Mouse (Mus musculus): ENCODE data around the gene Mettl13. TPM values are rescaled to one million over a fixed set of nuclear protein-coding genes. Genes with fewer than 3 reads are reported as not detected.
A peak's percentile ranks its signal among the peaks of the same experiment; 100 is the strongest.

The Mettl13 gene
- 5.3 and 7.6 TPM in 2 replicates for total RNA-seq (2017)

- peak; percentile 99 for ATAC-seq (ENCODE audit: extremely low read depth, insufficient number of reproducible peaks, low FRiP score, poor library complexity, severe bottlenecking)
Observed at GRCm38 (mm10) chr1:162548016-162548916, at the start of gene Mettl13. Gene Mettl13, minus strand, starts transcription at chr1:162548551.

GRCm38 (mm10) chr1:162597379-162598102 is 49.2 kb upstream of the Mettl13 start:
- ATAC-seq (ENCODE audit: extremely low read depth, insufficient number of reproducible peaks, low FRiP score, poor library complexity, severe bottlenecking): no peak

- no peak for ATAC-seq (ENCODE audit: extremely low read depth, insufficient number of reproducible peaks, low FRiP score, poor library complexity, severe bottlenecking)
Observed at GRCm38 (mm10) chr1:162590415-162590997, 42.2 kb upstream of the Mettl13 start.

GRCm38 (mm10) chr1:162589443-162589842 is 41.1 kb upstream of the Mettl13 start:
- no peak for ATAC-seq (ENCODE audit: extremely low read depth, insufficient number of reproducible peaks, low FRiP score, poor library complexity, severe bottlenecking)

GRCm38 (mm10) chr1:162588606-162589005 is 40.3 kb upstream of the Mettl13 start:
- no peak for ATAC-seq (ENCODE audit: extremely low read depth, insufficient number of reproducible peaks, low FRiP score, poor library complexity, severe bottlenecking)

- ATAC-seq (ENCODE audit: extremely low read depth, insufficient number of reproducible peaks, low FRiP score, poor library complexity, severe bottlenecking): no peak
Observed at GRCm38 (mm10) chr1:162586282-162586681, 37.9 kb upstream of the Mettl13 start.

GRCm38 (mm10) chr1:162582884-162583283 is 34.5 kb upstream of the Mettl13 start:
- no peak for ATAC-seq (ENCODE audit: extremely low read depth, insufficient number of reproducible peaks, low FRiP score, poor library complexity, severe bottlenecking)

- no peak for ATAC-seq (ENCODE audit: extremely low read depth, insufficient number of reproducible peaks, low FRiP score, poor library complexity, severe bottlenecking)
Observed at GRCm38 (mm10) chr1:162575098-162575497, 26.7 kb upstream of the Mettl13 start.

GRCm38 (mm10) chr1:162570931-162571601 is 22.7 kb upstream of the Mettl13 start:
- peak; percentile 75 for ATAC-seq (ENCODE audit: extremely low read depth, insufficient number of reproducible peaks, low FRiP score, poor library complexity, severe bottlenecking)

GRCm38 (mm10) chr1:162570260-162570748 is 22.0 kb upstream of the Mettl13 start, which contains the start of gene Vamp4:
Gene Vamp4, plus strand, starts transcription at chr1:162570515.
- ATAC-seq (ENCODE audit: extremely low read depth, insufficient number of reproducible peaks, low FRiP score, poor library complexity, severe bottlenecking): peak; percentile 86

GRCm38 (mm10) chr1:162567351-162567750 is 19.0 kb upstream of the Mettl13 start:
- no peak for ATAC-seq (ENCODE audit: extremely low read depth, insufficient number of reproducible peaks, low FRiP score, poor library complexity, severe bottlenecking)

- peak; percentile 92 for ATAC-seq (ENCODE audit: extremely low read depth, insufficient number of reproducible peaks, low FRiP score, poor library complexity, severe bottlenecking)
Observed at GRCm38 (mm10) chr1:162564992-162565391, 16.6 kb upstream of the Mettl13 start.

- no peak for ATAC-seq (ENCODE audit: extremely low read depth, insufficient number of reproducible peaks, low FRiP score, poor library complexity, severe bottlenecking)
Observed at GRCm38 (mm10) chr1:162563236-162563635, 14.9 kb upstream of the Mettl13 start.

GRCm38 (mm10) chr1:162554193-162554592 is 5.8 kb upstream of the Mettl13 start:
- no peak for ATAC-seq (ENCODE audit: extremely low read depth, insufficient number of reproducible peaks, low FRiP score, poor library complexity, severe bottlenecking)

- no peak for ATAC-seq (ENCODE audit: extremely low read depth, insufficient number of reproducible peaks, low FRiP score, poor library complexity, severe bottlenecking)
Observed at GRCm38 (mm10) chr1:162552956-162553355, 4.6 kb upstream of the Mettl13 start.

- no peak for ATAC-seq (ENCODE audit: extremely low read depth, insufficient number of reproducible peaks, low FRiP score, poor library complexity, severe bottlenecking)
Observed at GRCm38 (mm10) chr1:162549615-162550283, 1.4 kb upstream of the Mettl13 start.

GRCm38 (mm10) chr1:162548917-162549613 is 714 bp upstream of the Mettl13 start:
- no peak for ATAC-seq (ENCODE audit: extremely low read depth, insufficient number of reproducible peaks, low FRiP score, poor library complexity, severe bottlenecking)

GRCm38 (mm10) chr1:162547607-162548006 is 744 bp downstream of the Mettl13 start:
- no peak for ATAC-seq (ENCODE audit: extremely low read depth, insufficient number of reproducible peaks, low FRiP score, poor library complexity, severe bottlenecking)
